Mouse (Mus musculus) megakaryocyte, embryonic 14.5 days (primary cell): Measurements from ENCODE around the gene Egfr. TPM values are rescaled to one million over a fixed set of nuclear protein-coding genes. Genes with fewer than 3 reads are reported as not detected.
A peak's percentile ranks its signal among the peaks of the same experiment; 100 is the strongest.

Source experiments
- H3K27me3 ChIP-seq: replicated peaks from 2 replicates; pipeline ENCODE3; 2012; ENCODE audit warnings: inconsistent platforms
- H3K36me3 ChIP-seq: replicated peaks from 2 replicates; pipeline ENCODE3; 2012; ENCODE audit warnings: low read length, inconsistent platforms, mixed read lengths
- H3K4me1 ChIP-seq: 2 replicates; pipeline ENCODE4 v1.6.1; 2012; ENCODE audit warnings: inconsistent platforms
- H3K4me3 ChIP-seq: replicated peaks from 2 replicates; pipeline ENCODE3; 2012; ENCODE audit warnings: moderate library complexity, mild to moderate bottlenecking, inconsistent platforms
- H3K9me3 ChIP-seq: 2 replicates; pipeline ENCODE4 v1.6.1; 2012; ENCODE audit warnings: inconsistent platforms
- FLI1 ChIP-seq: IDR thresholded peaks from 2 replicates; pipeline ENCODE4 v1.6.1; 2012; ENCODE audit warnings: low read length, inconsistent platforms, mixed read lengths
- GATA1 ChIP-seq: IDR thresholded peaks from 3 replicates; pipeline ENCODE4 v1.6.1; 2012; ENCODE audit warnings: mixed read lengths, low read length, inconsistent platforms, borderline replicate concordance
- polyA plus RNA-seq: library from polyadenylated mRNA; stranded (reverse); fragments of >175 nt; gene quantifications from 2 replicates; pipeline ENCODE4 v1.2.3, GENCODE M21; 2012; ENCODE audit warnings: low replicate concordance; ENCODE audit not compliant: insufficient read depth

The Egfr gene
- polyA plus RNA-seq, 1 experiment, result not detected

DNA sequence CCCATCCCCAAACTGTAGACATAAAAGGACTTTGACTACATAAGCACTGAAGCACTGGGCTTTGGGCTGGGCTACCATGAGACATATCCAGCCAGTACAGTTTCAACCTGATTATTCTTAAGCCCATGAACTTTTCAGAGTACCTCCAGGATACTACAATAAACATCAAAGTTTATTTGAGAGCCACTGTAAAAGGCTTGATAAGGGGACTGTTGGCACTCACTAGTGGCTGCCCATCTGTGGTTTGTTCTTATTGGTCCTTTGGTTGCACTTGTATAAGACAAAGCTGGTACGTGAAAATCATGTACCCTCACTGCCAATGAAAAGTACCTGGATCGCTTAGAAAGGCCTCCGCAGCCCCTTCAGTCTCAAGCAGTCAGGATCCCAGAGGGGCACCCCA lies 162.8 kb downstream of the Egfr start:
- Histone ChIP-seq H3K4me3 (no peak overlapping the region), H3K4me1 (no peaks in the 10 kb centered on the region), H3K9me3 (no peaks in the 10 kb centered on the region), H3K36me3 (no peaks in the 10 kb centered on the region), H3K27me3 (no peaks in the 10 kb centered on the region)
- TF ChIP-seq GATA1 (no peak), FLI1 (no peak)

DNA sequence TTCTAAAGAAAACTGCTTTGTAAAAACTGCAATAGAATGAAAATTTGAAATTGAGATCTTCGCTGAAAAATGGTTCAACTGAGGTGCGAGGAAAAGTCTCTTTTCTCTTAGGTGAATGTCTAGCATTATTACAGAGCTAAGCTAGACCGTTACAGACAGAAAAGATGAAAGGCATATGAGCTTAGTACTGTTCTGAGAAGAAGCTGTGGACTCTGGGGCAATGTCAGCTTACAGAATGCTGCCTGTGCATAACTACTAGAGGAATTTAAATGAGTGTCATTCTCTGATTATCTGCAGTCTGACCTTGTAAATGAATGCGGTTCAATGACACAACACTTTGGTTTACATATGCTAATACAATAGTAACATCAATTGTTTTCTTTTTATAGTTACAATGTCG lies 163.8 kb downstream of the Egfr start:
- TF ChIP-seq FLI1, result no peak
- no peak for TF ChIP-seq GATA1
- no peaks in the 10 kb centered on the region for H3K9me3 ChIP-seq
- no peaks in the 10 kb centered on the region for H3K4me1 ChIP-seq
- no peaks in the 10 kb centered on the region for H3K36me3 ChIP-seq
- H3K27me3 ChIP-seq, result no peaks in the 10 kb centered on the region
- H3K4me3 ChIP-seq, result no peak overlapping the region

DNA sequence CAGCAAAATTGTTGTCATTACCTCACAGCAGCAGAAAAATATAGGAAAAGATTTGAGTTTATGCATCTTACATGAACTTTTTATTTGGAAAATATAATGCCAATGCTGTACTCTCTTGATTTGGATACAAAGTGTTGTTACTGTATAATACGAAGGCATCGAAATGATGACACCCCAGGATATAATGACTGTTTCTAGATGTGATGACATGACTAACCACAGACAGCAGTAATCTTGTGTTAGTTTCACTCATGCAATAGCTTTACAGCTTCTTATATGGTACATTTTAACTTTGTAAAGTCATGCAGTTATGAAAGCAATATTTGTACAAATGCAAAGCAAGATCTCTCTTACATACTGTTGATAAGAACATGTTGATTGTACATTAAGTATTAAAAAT lies 165.5 kb downstream of the Egfr start:
- no peak overlapping the region for H3K4me3 ChIP-seq
- H3K9me3 ChIP-seq, result no peaks in the 10 kb centered on the region
- TF ChIP-seq GATA1 (no peak), FLI1 (no peak)
- no peaks in the 10 kb centered on the region for H3K27me3 ChIP-seq
- no peaks in the 10 kb centered on the region for H3K36me3 ChIP-seq
- H3K4me1 ChIP-seq, result no peaks in the 10 kb centered on the region

DNA sequence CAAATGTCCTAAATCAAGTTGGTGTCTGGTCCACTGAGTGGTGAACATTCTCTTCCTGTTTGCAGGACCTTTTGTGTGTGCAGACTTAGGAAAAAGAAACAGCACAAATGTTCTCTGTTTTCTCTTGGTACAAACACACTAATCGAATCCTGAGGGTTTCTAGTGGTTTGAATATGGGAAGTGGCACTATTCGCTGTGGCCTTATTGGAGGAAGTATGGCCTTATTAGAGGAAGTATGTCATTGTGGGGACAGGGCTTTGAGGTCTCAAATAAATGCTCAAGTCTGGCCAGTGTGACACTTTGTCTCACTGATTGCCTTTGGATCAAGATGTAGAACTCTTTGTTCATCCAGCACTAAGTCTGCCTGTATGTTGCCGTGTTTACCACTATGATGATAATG lies 180.2 kb downstream of the Egfr start:
- Histone ChIP-seq H3K4me3 (peak overlapping the region; percentile 29), H3K36me3 (no peaks in the 10 kb centered on the region), H3K4me1 (peaks cover 5% of the 10 kb centered on the region), H3K9me3 (no peaks in the 10 kb centered on the region), H3K27me3 (no peaks in the 10 kb centered on the region)
- TF ChIP-seq FLI1 (no peak), GATA1 (no peak)

DNA sequence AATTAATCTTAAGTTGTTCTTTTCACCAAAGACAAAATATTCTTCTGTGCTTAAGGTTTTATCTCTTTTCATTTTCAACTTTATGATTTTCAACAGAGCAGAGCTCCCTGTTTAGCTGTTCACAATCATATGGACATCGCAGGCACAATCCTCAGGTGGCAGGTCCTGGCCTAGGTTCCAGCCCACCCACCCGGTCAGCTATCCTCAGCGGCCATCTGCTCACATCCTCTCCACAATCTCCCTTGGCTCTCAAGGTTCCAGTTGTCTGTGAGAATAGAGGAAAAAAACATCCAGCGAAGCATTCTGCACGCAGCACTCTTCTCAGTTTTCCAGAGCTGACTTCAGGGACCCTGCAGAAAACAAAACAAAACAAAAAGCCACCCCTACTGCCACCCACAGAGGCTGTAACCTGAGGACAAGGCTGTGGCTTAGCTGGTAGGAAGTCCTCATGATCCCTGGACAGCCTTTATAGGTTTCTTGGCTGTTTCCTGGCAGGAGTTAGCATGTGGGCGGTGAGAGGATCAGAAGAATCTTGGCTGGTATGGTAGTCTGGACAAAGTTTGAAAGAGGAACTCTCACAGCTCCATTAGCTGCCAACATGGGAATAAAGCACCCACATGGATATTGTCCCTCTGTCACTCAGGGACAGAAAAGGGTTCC lies 183.7 kb downstream of the Egfr start:
- Histone ChIP-seq H3K4me3 (no peak overlapping the region), H3K36me3 (peaks cover 4% of the 10 kb centered on the region), H3K9me3 (no peaks in the 10 kb centered on the region), H3K4me1 (peaks cover 5% of the 10 kb centered on the region), H3K27me3 (no peaks in the 10 kb centered on the region)
- TF ChIP-seq FLI1, result no peak
- TF ChIP-seq GATA1, result no peak

DNA sequence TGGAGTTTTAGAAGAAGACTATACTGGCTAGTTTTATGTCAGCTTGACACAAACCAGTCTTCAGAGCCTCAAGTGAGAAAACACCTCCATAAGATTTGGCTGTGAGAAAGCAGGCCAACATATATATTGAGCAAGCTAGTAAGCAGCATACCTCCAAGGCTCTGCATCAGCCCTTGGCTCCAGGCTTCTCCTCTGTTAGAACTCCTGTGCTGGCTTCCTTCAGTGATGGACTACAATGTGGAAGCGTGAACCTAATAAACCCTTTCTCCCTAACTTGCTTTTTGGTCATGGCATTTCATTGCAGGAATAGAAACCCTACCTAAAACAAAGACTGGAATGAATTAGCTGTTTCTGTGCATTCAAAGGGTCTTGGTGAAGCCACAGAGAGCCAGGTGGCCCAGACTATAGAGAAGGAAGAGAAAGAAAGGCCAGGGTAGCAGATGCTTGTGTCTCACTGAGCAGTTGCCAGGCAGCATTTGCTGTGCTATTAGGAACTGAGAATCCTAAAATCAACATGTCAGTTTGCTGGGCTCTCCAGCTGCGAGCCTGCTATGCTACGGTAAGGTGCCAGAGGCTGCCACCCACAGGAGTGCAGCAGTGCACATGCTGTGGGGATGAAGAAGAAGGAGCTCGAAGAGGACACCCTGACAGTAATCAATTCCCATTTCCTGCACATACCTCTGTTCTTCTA lies 189.2 kb downstream of the Egfr start:
- Histone ChIP-seq H3K9me3 (no peaks in the 10 kb centered on the region), H3K4me1 (peaks cover 25% of the 10 kb centered on the region), H3K36me3 (peaks cover 4% of the 10 kb centered on the region), H3K27me3 (no peaks in the 10 kb centered on the region), H3K4me3 (no peak overlapping the region)
- TF ChIP-seq GATA1 (no peak), FLI1 (no peak)

DNA sequence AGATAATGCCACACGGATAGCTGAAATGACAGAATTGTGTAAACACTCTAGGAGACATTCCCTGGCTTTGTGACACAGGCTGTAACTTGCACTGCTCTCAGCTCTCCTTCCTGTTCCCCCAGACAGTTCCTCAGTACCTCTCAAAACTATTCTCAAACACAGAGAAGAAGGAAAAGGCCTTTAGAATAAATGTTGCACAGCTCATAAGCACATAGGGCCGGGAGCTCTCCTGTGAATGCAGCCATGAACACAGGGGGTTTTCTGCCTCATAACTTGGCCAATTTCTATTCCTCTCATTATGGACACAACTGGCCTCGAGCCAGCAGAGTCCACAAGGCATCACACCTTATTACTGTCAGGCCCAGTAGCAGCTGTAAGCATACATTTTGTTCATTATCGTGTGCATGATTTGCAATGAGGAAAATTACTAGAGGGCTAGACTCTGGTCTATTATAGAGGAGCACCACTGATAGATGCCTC lies 190.0 kb downstream of the Egfr start:
- Histone ChIP-seq H3K4me1 (peaks cover 30% of the 10 kb centered on the region), H3K4me3 (no peak overlapping the region), H3K9me3 (no peaks in the 10 kb centered on the region), H3K36me3 (peaks cover 4% of the 10 kb centered on the region), H3K27me3 (no peaks in the 10 kb centered on the region)
- TF ChIP-seq GATA1, result no peak
- TF ChIP-seq FLI1, result no peak

DNA sequence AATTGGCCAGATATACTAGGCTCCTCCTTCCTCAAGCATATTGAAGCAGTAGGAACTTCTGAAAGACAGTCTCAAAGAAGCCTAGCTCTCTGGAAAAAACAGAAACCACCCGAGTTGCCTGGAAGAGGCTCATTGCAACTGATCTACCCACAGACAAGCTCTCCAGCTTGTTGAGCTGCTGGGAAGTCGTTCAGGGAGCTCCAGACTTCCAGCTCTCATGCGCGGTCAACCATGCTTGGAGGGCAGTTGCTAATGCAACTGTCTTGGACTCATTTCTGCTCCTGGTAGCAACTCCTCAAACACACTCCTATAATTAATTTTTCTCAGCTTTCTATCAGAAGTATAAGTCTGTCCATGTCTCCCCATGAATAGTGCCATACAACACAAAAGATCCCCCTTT lies 191.0 kb downstream of the Egfr start:
- Histone ChIP-seq H3K4me1 (peaks cover 30% of the 10 kb centered on the region), H3K9me3 (no peaks in the 10 kb centered on the region), H3K4me3 (no peak overlapping the region), H3K36me3 (peaks cover 4% of the 10 kb centered on the region), H3K27me3 (no peaks in the 10 kb centered on the region)
- TF ChIP-seq GATA1, result no peak
- TF ChIP-seq FLI1, result no peak

DNA sequence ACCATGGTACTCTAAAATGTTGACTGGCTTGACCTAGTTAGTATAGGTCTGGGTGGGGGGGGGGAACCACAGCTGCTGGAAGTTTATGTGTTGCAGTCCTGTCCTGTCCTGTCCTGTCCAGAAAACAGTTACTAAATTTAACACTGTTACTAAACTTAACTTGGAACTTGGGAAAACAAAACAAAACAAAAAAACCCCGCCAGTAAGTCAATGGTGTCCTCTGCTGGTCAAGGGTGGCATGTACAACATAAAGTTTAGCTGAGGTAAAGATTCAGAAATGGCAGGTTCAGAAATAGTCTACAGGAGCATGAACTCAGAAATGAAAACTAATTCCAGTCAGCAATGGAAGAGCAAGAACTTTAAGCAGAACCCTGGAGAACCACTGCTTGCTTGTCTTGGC lies 196.8 kb downstream of the Egfr start:
- no peaks in the 10 kb centered on the region for H3K9me3 ChIP-seq
- TF ChIP-seq FLI1 (no peak), GATA1 (no peak)
- peaks cover 71% of the 10 kb centered on the region for H3K4me1 ChIP-seq
- peaks cover 8% of the 10 kb centered on the region for H3K36me3 ChIP-seq
- H3K4me3 ChIP-seq, result peak overlapping the region; percentile 70
- H3K27me3 ChIP-seq, result no peaks in the 10 kb centered on the region

DNA sequence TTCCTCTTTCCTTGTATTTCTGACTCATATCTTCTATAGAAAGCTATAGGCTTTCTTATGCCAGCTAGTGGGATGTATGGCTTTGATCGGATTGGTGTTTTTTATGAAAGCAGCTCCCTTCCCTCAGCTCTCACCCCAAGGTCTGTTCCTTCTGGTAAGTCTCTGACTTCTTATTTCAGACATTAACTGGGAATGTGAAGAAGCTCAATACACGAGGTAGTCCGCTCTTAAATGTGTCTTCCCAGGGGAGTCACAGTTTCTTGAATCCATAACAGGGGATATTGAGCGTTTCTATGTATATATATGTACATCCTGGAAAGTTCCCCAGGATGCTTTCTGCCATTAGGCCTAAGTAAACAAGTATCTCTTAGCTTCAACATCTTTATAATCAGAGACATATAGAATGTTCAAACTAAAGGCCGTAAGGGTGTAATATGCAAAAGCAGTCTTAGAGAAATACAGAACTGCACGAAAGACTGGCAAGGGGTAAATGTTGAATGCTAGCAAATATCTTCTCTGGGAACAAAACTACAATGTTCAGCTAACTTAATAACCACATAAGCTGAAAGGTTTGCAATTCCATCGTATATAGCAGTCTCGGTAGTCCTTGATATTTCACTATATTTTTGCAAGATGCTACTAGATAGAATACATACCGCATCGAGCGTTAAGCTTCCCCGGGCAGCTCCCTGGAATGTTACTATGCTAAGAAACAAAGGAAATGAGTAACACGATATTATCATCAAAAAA lies 198.4 kb downstream of the Egfr start:
- Histone ChIP-seq H3K4me3 (peak overlapping the region; percentile 100), H3K9me3 (no peaks in the 10 kb centered on the region), H3K27me3 (no peaks in the 10 kb centered on the region), H3K4me1 (peaks cover 68% of the 10 kb centered on the region), H3K36me3 (peaks cover 12% of the 10 kb centered on the region)
- TF ChIP-seq GATA1 (no peak), FLI1 (no peak)
